Mouse (Mus musculus) hindbrain, embryonic 16.5 days (tissue): ENCODE data around the gene Mfsd4b3. TPM values are rescaled to one million over a fixed set of nuclear protein-coding genes. Genes with fewer than 3 reads are reported as not detected.
"Not testable (repeated sequence)": the region's sequence is repeated elsewhere in the genome, so short reads cannot be mapped to it uniquely, and the experiment has no call there.

Source experiments
- ATAC-seq: fragments of 200-750 bp; cut with Nextera tagmentation; 2 replicates; pipeline ENCODE4 v1.8.0; 2017; ENCODE audit warnings: moderate TSS enrichment, moderate library complexity
- H3K27ac ChIP-seq: fragments of 300-500 bp; sonication (generic); 2 replicates; pipeline ENCODE4 v1.5.1; 2014; ENCODE audit warnings: low read depth, mild to moderate bottlenecking, control low read depth, low read length, moderate library complexity
- H3K27me3 ChIP-seq: fragments of 300-500 bp; sonication (generic); replicated peaks from 2 replicates; pipeline ENCODE4 v1.6.1; 2014; ENCODE audit warnings: low read length; ENCODE audit not compliant: control insufficient read depth, insufficient read depth
- H3K36me3 ChIP-seq: fragments of 300-500 bp; sonication (generic); 2 replicates; pipeline ENCODE4 v1.6.1; 2014; ENCODE audit warnings: mild to moderate bottlenecking, low read length, moderate library complexity, mixed read lengths; ENCODE audit not compliant: control insufficient read depth, insufficient read depth
- H3K4me1 ChIP-seq: fragments of 300-500 bp; sonication (generic); 2 replicates; pipeline ENCODE4 v1.6.1; 2014; ENCODE audit warnings: low read depth, low read length; ENCODE audit not compliant: control insufficient read depth, insufficient read depth
- H3K4me2 ChIP-seq: fragments of 300-500 bp; sonication (generic); 2 replicates; pipeline ENCODE4 v1.6.1; 2014; ENCODE audit warnings: mild to moderate bottlenecking, low read length, control low read depth, moderate library complexity
- H3K4me3 ChIP-seq: fragments of 300-500 bp; sonication (generic); 2 replicates; pipeline ENCODE4 v1.5.1; 2014; ENCODE audit warnings: mild to moderate bottlenecking, low read length, control low read depth, moderate library complexity
- H3K9ac ChIP-seq: fragments of 300-500 bp; sonication (generic); 2 replicates; pipeline ENCODE4 v1.6.1; 2014; ENCODE audit warnings: low read depth, mild to moderate bottlenecking, control low read depth, low read length, moderate library complexity
- H3K9me3 ChIP-seq: fragments of 300-500 bp; sonication (generic); 2 replicates; pipeline ENCODE4 v1.6.1; 2014; ENCODE audit warnings: mild to moderate bottlenecking, low read length, moderate library complexity; ENCODE audit not compliant: control insufficient read depth
- WGBS: fragments of 180-500 bp; shearing (Covaris S2); extraction: QIAGEN DNeasy Blood & Tissue Kit; methylation state at CpG from one replicate; pipeline ENCODE4 v1.1.7; 2014; 5-methylcytosine and 5-hydroxymethylcytosine counted together
- polyA plus RNA-seq: library from polyadenylated mRNA; unstranded; fragments of >200 nt; fragmentation: Nextera tagmentation; extraction: Ambion mirVana; gene quantifications from 2 replicates; pipeline ENCODE4 v1.2.1, GENCODE M21; 2015

Gene Mfsd4b3
- 0.21 and 0.24 TPM in 2 replicates for polyA plus RNA-seq

DNA sequence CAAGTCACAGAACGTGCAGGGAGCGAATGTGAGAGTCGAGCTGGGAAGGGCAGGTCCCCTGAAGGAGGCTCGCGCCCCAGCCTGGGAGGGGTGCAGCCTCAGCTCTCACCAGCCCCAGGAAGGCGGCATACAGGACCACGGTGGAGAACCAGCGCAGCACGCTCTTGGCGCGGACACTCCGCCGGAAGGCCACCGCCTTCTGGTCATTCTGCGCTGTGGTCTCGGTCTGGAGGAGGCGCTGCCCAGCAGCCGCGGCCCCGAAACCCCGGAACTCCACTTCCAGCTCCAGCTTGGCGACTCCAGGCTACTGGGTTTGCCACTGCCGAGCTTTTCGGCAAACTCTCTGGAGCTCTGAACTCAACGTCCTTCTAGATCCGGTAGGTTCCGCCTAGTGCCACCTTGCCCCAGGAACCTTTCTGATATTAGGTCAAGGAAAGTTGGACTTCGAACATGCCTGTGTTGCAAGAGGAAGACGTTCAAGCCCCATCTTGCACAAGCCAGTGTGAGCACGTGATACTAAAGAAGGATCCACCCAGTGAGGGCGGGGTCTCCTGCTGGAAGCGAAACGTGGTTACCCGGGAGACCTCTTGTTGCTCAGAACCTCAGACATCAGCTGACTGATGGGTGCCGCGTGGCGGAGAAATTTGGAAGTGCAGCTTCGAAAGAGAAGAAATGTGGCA, at the start of gene Mfsd4b3:
Gene Mfsd4b3 (minus strand): TSS at position 393 of the 680 bp plus-strand sequence.
- peak; percentile 98 for ATAC-seq
- Histone ChIP-seq H3K9me3 (no peaks in the 10 kb centered on the region), H3K9ac (peak within 1 kb of the TSS; percentile 60), H3K36me3 (no peaks in the 10 kb centered on the region), H3K4me3 (peak within 1 kb of the TSS; percentile 64), H3K4me1 (no peaks in the 10 kb centered on the region; the same call in 1 of the 2 replicates), H3K4me2 (peak within 1 kb of the TSS; percentile 100), H3K27ac (peak within 1 kb of the TSS; percentile 66), H3K27me3 (no peaks in the 10 kb centered on the region)
- 0% methylated on average over 37 of the region's 38 CpGs for WGBS

DNA sequence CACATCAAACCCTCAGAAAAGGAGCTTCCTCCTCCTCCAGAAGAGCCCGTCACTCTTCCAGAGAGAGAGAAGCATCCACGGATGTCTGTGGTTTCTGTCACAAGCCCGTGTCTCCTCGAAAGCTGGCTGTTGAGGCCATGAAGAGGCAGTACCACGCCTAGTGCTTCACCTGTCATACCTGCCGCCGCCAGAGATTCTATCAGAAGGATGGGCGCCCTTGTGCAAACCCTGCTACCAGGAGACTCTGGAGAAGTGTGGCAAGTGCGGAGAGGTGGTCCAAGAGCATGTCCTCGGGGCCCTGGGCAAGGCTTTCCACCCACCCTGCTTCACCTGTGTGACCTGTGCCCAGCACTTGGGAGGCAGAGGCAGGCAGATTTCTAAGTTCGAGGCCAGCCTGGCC, 49.6 kb upstream of the Mfsd4b3 start:
- Histone ChIP-seq H3K27me3 (no peaks in the 10 kb centered on the region), H3K9ac (no peak overlapping the region), H3K27ac (no peak overlapping the region), H3K4me2 (no peak overlapping the region), H3K4me1 (no peaks in the 10 kb centered on the region), H3K36me3 (no peaks in the 10 kb centered on the region), H3K4me3 (no peak overlapping the region), H3K9me3 (no peaks in the 10 kb centered on the region)
- no peak for ATAC-seq
- WGBS: 90% methylated on average over 11 of the region's 11 CpGs

DNA sequence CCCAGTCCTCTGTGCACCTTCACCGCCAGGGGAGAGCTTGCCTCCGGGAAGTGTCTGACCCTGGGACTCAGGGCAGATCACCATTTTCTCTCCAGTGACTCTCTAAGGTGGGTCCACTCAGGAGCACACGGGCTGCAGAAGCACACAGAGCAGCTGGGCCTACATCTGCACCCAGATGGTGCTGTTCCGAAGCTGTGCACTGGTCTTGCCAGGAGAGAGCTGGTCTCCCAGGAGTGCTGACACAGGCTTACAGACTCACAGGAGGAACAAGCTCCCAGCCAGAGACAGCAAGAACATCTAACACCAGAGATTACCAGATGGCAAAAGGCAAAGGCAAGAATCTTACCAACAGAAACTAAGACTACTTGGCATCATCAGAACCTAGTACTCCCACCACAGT, 48.9 kb upstream of the Mfsd4b3 start:
- H3K27me3 ChIP-seq, H3K4me2 ChIP-seq, H3K4me1 ChIP-seq, H3K9me3 ChIP-seq, H3K4me3 ChIP-seq, ATAC-seq, H3K9ac ChIP-seq, H3K36me3 ChIP-seq, H3K27ac ChIP-seq: not testable (repeated sequence)
- WGBS: 81% methylated on average over 4 of the region's 4 CpGs

DNA sequence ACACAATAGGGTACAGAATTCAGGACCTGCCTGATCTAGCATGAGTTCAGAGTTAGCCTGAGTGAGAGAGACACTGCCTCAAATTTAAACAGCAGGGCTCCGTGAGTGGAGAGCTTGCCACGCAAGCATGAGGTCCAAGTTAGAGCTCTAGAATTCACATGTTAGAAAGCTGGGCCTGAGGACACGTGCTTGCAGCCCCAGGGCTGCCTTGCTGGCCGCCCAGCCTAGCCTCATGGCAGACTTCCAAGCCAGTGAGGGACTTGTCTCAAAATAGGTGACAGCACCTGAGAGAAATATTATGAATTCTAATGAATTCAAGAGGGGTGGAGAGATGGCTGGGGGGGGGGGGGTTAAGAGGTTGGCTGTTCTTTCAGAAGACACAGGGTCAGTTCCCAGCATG, 48.0 kb upstream of the Mfsd4b3 start:
- H3K27me3 ChIP-seq: no peaks in the 10 kb centered on the region
- H3K27ac ChIP-seq: no peak overlapping the region
- no peaks in the 10 kb centered on the region for H3K9me3 ChIP-seq
- ATAC-seq: no peak
- H3K36me3 ChIP-seq: no peaks in the 10 kb centered on the region
- H3K4me1 ChIP-seq: no peaks in the 10 kb centered on the region
- H3K4me3 ChIP-seq: no peak overlapping the region
- 88% methylated on average over 4 of the region's 4 CpGs for WGBS
- H3K4me2 ChIP-seq: no peak overlapping the region
- H3K9ac ChIP-seq: no peak overlapping the region

DNA sequence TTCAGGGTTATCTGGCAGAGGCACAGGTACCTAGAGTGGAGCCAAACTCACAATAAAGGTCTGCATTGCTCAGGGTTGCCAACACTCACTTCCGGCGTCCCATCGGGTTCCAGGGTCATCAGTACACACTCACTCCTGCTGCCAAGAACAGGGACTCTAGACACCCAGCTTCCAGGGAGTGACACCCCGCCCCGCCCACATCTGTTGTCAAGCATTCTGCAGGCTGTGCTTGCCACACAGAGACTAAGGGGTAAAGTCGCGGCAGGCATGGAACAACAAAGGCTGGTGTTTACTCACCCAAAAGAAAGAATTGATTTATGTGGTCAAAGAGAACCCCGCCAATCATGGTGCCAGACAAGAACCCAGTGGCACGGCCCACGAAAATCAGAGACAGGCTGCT, 47.0 kb upstream of the Mfsd4b3 start:
- 33% methylated on average over 10 of the region's 10 CpGs for WGBS
- Histone ChIP-seq H3K27ac (no peak overlapping the region), H3K4me2 (no peak overlapping the region), H3K36me3 (no peaks in the 10 kb centered on the region), H3K9me3 (no peaks in the 10 kb centered on the region), H3K4me1 (no peaks in the 10 kb centered on the region), H3K27me3 (no peaks in the 10 kb centered on the region), H3K4me3 (no peak overlapping the region), H3K9ac (no peak overlapping the region)
- ATAC-seq: no peak

DNA sequence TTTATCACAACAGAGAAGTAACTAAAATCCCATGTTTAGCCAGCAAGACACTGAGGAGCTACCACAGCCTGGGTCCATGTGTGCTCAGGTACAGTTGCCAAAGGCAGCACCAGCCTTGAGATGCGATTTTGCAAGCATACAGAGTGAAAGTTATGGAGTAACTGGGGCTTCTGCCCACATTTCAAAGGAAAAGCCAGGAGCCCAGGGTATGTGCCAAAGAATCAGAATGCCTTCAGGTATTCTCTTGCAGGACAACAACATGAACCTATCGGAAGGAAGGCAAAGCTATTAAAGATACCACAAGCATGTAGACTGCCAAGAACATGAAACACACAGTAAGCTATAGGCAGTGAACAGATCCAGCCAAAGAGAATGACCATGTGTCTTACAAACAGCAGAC, 40.8 kb upstream of the Mfsd4b3 start:
- H3K36me3 ChIP-seq: no peaks in the 10 kb centered on the region
- H3K27ac ChIP-seq: no peak overlapping the region
- H3K4me3 ChIP-seq: no peak overlapping the region
- no peak for ATAC-seq
- H3K4me2 ChIP-seq: no peak overlapping the region
- WGBS: 93% methylated on average over 2 of the region's 2 CpGs
- H3K9ac ChIP-seq: no peak overlapping the region
- no peaks in the 10 kb centered on the region for H3K4me1 ChIP-seq
- H3K27me3 ChIP-seq: no peaks in the 10 kb centered on the region
- H3K9me3 ChIP-seq: no peaks in the 10 kb centered on the region

DNA sequence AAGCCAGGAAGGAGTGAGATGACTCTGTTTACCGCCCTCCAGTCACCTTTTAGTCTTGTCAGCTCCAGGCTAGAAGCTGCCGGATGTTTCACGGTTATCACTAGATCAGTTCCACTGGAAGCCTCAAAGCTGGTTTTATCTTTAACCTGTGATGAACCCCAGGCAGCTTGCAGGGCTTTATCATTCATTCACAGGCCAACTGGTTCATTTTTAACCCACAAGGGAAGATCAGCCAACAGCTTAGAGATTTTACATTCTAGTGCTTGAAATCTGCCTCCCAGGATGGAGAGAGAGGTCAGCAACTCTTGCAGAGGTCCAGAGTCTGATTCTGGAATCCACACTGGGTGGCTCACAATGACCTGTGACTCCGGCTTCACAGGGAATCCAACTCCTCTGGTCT, 31.2 kb upstream of the Mfsd4b3 start:
- H3K4me1 ChIP-seq: no peaks in the 10 kb centered on the region
- 67% methylated on average over 4 of the region's 4 CpGs for WGBS
- no peaks in the 10 kb centered on the region for H3K27me3 ChIP-seq
- no peak overlapping the region for H3K4me2 ChIP-seq
- H3K9ac ChIP-seq: no peak overlapping the region
- H3K27ac ChIP-seq: no peak overlapping the region
- no peaks in the 10 kb centered on the region for H3K9me3 ChIP-seq
- H3K4me3 ChIP-seq: no peak overlapping the region
- no peak for ATAC-seq
- no peaks in the 10 kb centered on the region for H3K36me3 ChIP-seq

DNA sequence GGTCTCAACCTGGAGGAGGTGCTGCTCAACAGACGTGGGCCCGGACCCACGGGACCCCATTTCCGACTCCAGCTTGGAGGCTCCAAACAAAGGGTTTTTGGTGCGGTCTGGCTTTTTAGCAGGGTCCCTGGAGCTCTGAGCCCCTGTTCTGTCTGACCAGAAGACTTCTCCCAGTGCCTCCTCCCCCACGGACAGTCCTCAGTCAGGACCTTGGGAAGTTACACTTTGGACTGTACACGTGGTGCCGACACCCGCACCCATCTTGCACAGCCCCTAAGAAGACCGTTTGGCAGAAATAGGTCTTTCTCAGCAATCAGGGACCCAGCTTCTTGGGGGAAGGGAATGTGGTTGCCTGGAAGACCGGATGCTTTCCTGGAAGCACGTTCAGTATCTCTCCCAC, 26.5 kb upstream of the Mfsd4b3 start, which contains the start of gene Mfsd4b5:
Gene Mfsd4b5 (minus strand): TSS at position 181 of the 400 bp plus-strand sequence.
- ATAC-seq: no peak
- Histone ChIP-seq H3K9ac (no peak within 1 kb of the TSS), H3K27me3 (no peaks in the 10 kb centered on the region), H3K4me2 (no peak within 1 kb of the TSS), H3K4me3 (no peak within 1 kb of the TSS), H3K4me1 (no peaks in the 10 kb centered on the region), H3K27ac (no peak within 1 kb of the TSS), H3K36me3 (no peaks in the 10 kb centered on the region), H3K9me3 (no peaks in the 10 kb centered on the region)
- WGBS: 84% methylated on average over 12 of the region's 12 CpGs

DNA sequence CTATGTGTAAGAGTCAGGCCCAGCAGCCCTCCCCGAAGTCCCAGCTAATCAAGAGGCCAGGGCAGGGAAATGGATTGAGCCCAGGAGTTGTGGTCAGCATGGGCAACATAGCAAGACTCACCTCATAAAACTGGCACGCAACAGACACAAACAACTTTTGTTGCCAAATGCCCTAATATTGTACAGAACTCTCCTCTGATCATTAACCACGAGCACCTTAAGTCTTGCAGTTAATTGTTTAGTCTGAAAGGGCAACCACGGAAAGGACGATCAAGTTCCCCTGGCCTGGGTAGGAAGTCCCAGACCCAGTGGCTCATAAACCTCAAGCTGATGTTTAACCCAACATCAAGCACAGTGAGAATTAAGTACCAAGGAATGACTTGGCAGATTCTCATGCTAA, 22.7 kb upstream of the Mfsd4b3 start:
- H3K9ac ChIP-seq: no peak overlapping the region
- H3K4me2 ChIP-seq: no peak overlapping the region
- no peak overlapping the region for H3K27ac ChIP-seq
- no peaks in the 10 kb centered on the region for H3K27me3 ChIP-seq
- no peak for ATAC-seq
- H3K4me3 ChIP-seq: no peak overlapping the region
- H3K36me3 ChIP-seq: no peaks in the 10 kb centered on the region
- 80% methylated on average over 5 of the region's 5 CpGs for WGBS
- no peaks in the 10 kb centered on the region for H3K4me1 ChIP-seq
- H3K9me3 ChIP-seq: peaks cover 7% of the 10 kb centered on the region
